Mouse (Mus musculus) kidney, postnatal 0 days (tissue): ENCODE results near the gene Platr17. TPM values are rescaled to one million over a fixed set of nuclear protein-coding genes. Genes with fewer than 3 reads are reported as not detected.
A peak's percentile ranks its signal among the peaks of the same experiment; 100 is the strongest.
"Not testable (repeated sequence)": the region's sequence is repeated elsewhere in the genome, so short reads cannot be mapped to it uniquely, and the experiment has no call there.

Source experiments
- ATAC-seq: fragments of 200-750 bp; cut with Nextera tagmentation; replicated peaks from 2 replicates; pipeline ENCODE4 v1.8.0; 2017; ENCODE audit warnings: low read depth, moderate number of reproducible peaks, moderate TSS enrichment, moderate library complexity; ENCODE audit not compliant: low FRiP score
- DNase-seq: peaks from one replicate; pipeline ENCODE4 v3.0.0-alpha.2; 2016; ENCODE audit warnings: low spot score
- H3K27ac ChIP-seq: fragments of 300-500 bp; sonication (generic); 2 replicates; pipeline ENCODE4 v1.5.1; 2014; ENCODE audit warnings: mild to moderate bottlenecking
- H3K27me3 ChIP-seq: fragments of 300-500 bp; sonication (generic); 2 replicates; pipeline ENCODE4 v1.6.1; 2014; ENCODE audit warnings: low read length, mixed read lengths; ENCODE audit not compliant: insufficient read depth
- H3K36me3 ChIP-seq: fragments of 300-500 bp; sonication (generic); 2 replicates; pipeline ENCODE4 v1.6.1; 2014; ENCODE audit warnings: low read length, mixed read lengths; ENCODE audit not compliant: insufficient read depth
- H3K4me1 ChIP-seq: fragments of 300-500 bp; sonication (generic); replicated peaks from 2 replicates; pipeline ENCODE4 v1.6.1; 2014; ENCODE audit warnings: antibody characterized with exemption, low read length, mixed read lengths; ENCODE audit not compliant: insufficient read depth
- H3K4me2 ChIP-seq: fragments of 300-500 bp; sonication (generic); 2 replicates; pipeline ENCODE4 v1.6.1; 2014; ENCODE audit warnings: mild to moderate bottlenecking, low read length, moderate library complexity, mixed read lengths
- H3K4me3 ChIP-seq: fragments of 300-500 bp; sonication (generic); replicated peaks from 2 replicates; pipeline ENCODE4 v1.5.1; 2014; ENCODE audit warnings: low read depth, low read length
- H3K9ac ChIP-seq: fragments of 300-500 bp; sonication (generic); 2 replicates; pipeline ENCODE4 v1.6.1; 2014; ENCODE audit warnings: low read depth, low read length
- H3K9me3 ChIP-seq: fragments of 300-500 bp; sonication (generic); replicated peaks from 2 replicates; pipeline ENCODE4 v1.6.1; 2016; ENCODE audit warnings: low read length, inconsistent platforms, mixed read lengths
- CTCF ChIP-seq: IDR thresholded peaks from 2 replicates; pipeline ENCODE4 v1.5.1; 2016; ENCODE audit warnings: antibody characterized with exemption, low read depth, mild to moderate bottlenecking, moderate library complexity
- WGBS: fragments of 180-500 bp; shearing (Covaris S2); extraction: QIAGEN DNeasy Blood & Tissue Kit; methylation state at CpG from one replicate; pipeline ENCODE4 v1.1.7; 2014; 5-methylcytosine and 5-hydroxymethylcytosine counted together
- polyA plus RNA-seq: library from polyadenylated mRNA; unstranded; fragments of >200 nt; fragmentation: Nextera tagmentation; extraction: Ambion mirVana; gene quantifications from 2 replicates; pipeline ENCODE4 v1.2.1, GENCODE M21; 2015

Platr17 gene
- 0.29 TPM in 1 of 2 replicates, not detected in the other for polyA plus RNA-seq

- H3K36me3 ChIP-seq, H3K9ac ChIP-seq, H3K9me3 ChIP-seq, H3K4me3 ChIP-seq, H3K27me3 ChIP-seq, H3K4me1 ChIP-seq, ATAC-seq, H3K27ac ChIP-seq, H3K4me2 ChIP-seq, DNase-seq: not testable (repeated sequence)
- 41% methylated on average over 3 of the region's 4 CpGs for WGBS
These were observed at the start of gene Platr17 for GRCm38 (mm10) chr17:33904835-33905234. Platr17 (plus strand) TSS chr17:33905135.

- Histone ChIP-seq H3K4me1 (no peaks in the 10 kb centered on the region), H3K4me2 (no peak overlapping the region), H3K27ac (no peak overlapping the region), H3K9me3 (no peaks in the 10 kb centered on the region), H3K27me3 (no peaks in the 10 kb centered on the region), H3K4me3 (no peak overlapping the region), H3K9ac (no peak overlapping the region), H3K36me3 (no peaks in the 10 kb centered on the region)
- DNase-seq (no peak), ATAC-seq (no peak)
- no peak for TF ChIP-seq CTCF
- WGBS: 82% methylated on average over 4 of the region's 4 CpGs
These were observed 47.1 kb upstream of the Platr17 start for GRCm38 (mm10) chr17:33857816-33858215.

GRCm38 (mm10) chr17:33865330-33866030 is 39.5 kb upstream of the Platr17 start:
- H3K27ac ChIP-seq: no peak overlapping the region
- H3K4me2 ChIP-seq: no peak overlapping the region
- no peaks in the 10 kb centered on the region for H3K27me3 ChIP-seq
- peak; percentile 55 for DNase-seq
- no peaks in the 10 kb centered on the region for H3K9me3 ChIP-seq
- ATAC-seq: no peak
- no peaks in the 10 kb centered on the region for H3K4me1 ChIP-seq
- H3K4me3 ChIP-seq: no peak overlapping the region
- TF ChIP-seq CTCF: peak; percentile 66
- 42% methylated on average over 9 of the region's 9 CpGs for WGBS
- no peaks in the 10 kb centered on the region for H3K36me3 ChIP-seq
- H3K9ac ChIP-seq: no peak overlapping the region

GRCm38 (mm10) chr17:33873537-33873936 is 31.4 kb upstream of the Platr17 start, which contains the start of gene Gm7029:
Gm7029 (plus strand) TSS chr17:33873837.
- not testable (repeated sequence) for H3K36me3 ChIP-seq, H3K27me3 ChIP-seq, H3K4me1 ChIP-seq, DNase-seq, H3K4me2 ChIP-seq, H3K9ac ChIP-seq, ATAC-seq, H3K9me3 ChIP-seq, H3K27ac ChIP-seq, H3K4me3 ChIP-seq
- WGBS: 79% methylated on average over 4 of the region's 12 CpGs

- H3K4me3 ChIP-seq: no peak overlapping the region
- 0 out of 2 replicates have a peak, but pooled peaks cover 3% of the 10 kb centered on the region for H3K36me3 ChIP-seq
- H3K4me1 ChIP-seq: no peaks in the 10 kb centered on the region
- no peaks in the 10 kb centered on the region for H3K9me3 ChIP-seq
- no peak for DNase-seq
- no peak overlapping the region for H3K27ac ChIP-seq
- TF ChIP-seq CTCF: no peak
- H3K4me2 ChIP-seq: no peak overlapping the region
- WGBS: 89% methylated on average over 8 of the region's 11 CpGs
- no peak overlapping the region for H3K9ac ChIP-seq
- H3K27me3 ChIP-seq: no peaks in the 10 kb centered on the region
- ATAC-seq: no peak
These were observed 30.5 kb upstream of the Platr17 start for GRCm38 (mm10) chr17:33874411-33874810.

GRCm38 (mm10) chr17:33875797-33876196 is 29.1 kb upstream of the Platr17 start:
- not testable (repeated sequence) for H3K4me2 ChIP-seq, H3K4me3 ChIP-seq, H3K9me3 ChIP-seq, H3K9ac ChIP-seq, H3K27ac ChIP-seq, H3K36me3 ChIP-seq, H3K4me1 ChIP-seq, H3K27me3 ChIP-seq, ATAC-seq
- peak; percentile 44; the same call in 1 of the 2 replicates for TF ChIP-seq CTCF
- DNase-seq: peak; percentile 15
- 83% methylated on average over 5 of the region's 5 CpGs for WGBS

GRCm38 (mm10) chr17:33884320-33884719 is 20.6 kb upstream of the Platr17 start:
- 89% methylated on average over 10 of the region's 11 CpGs for WGBS
- not testable (repeated sequence) for H3K36me3 ChIP-seq

GRCm38 (mm10) chr17:33887802-33888201 is 17.1 kb upstream of the Platr17 start:
- 53% methylated on average over 2 of the region's 2 CpGs for WGBS
- H3K27ac ChIP-seq, DNase-seq, ATAC-seq, H3K27me3 ChIP-seq, H3K9ac ChIP-seq, H3K4me3 ChIP-seq, H3K9me3 ChIP-seq, H3K36me3 ChIP-seq, H3K4me2 ChIP-seq, H3K4me1 ChIP-seq: not testable (repeated sequence)

More at GRCm38 (mm10) chr17:33884320-33884719, 20.6 kb upstream of the Platr17 start:
- H3K27ac ChIP-seq, H3K4me1 ChIP-seq, H3K9me3 ChIP-seq, DNase-seq, H3K9ac ChIP-seq, ATAC-seq, H3K4me3 ChIP-seq, H3K27me3 ChIP-seq, H3K4me2 ChIP-seq: not testable (repeated sequence)

GRCm38 (mm10) chr17:33888230-33888629 is 16.7 kb upstream of the Platr17 start:
- not testable (repeated sequence) for H3K4me1 ChIP-seq, H3K9me3 ChIP-seq, H3K9ac ChIP-seq, H3K36me3 ChIP-seq, DNase-seq, H3K27ac ChIP-seq, H3K4me3 ChIP-seq, H3K27me3 ChIP-seq, ATAC-seq
- 0 out of 2 replicates have a peak overlapping the region, but pooled peaks have one; percentile 7 for H3K4me2 ChIP-seq
